Mouse (Mus musculus) neural tube, embryonic 13.5 days (tissue): ENCODE data around the gene Pmepa1. TPM values are rescaled to one million over a fixed set of nuclear protein-coding genes. Genes with fewer than 3 reads are reported as not detected.

ENCODE experiments used
- ATAC-seq: fragments of 200-750 bp; cut with Nextera tagmentation; 2 replicates; pipeline ENCODE4 v1.8.0; 2017; ENCODE audit warnings: low read depth, mild to moderate bottlenecking, moderate TSS enrichment, moderate library complexity
- H3K27ac ChIP-seq: fragments of 300-500 bp; sonication (generic); replicated peaks from 2 replicates; pipeline ENCODE4 v1.5.1; 2015; ENCODE audit warnings: moderate library complexity, mild to moderate bottlenecking, inconsistent platforms
- H3K27me3 ChIP-seq: fragments of 300-500 bp; sonication (generic); 2 replicates; pipeline ENCODE4 v1.6.1; 2015; ENCODE audit warnings: mild to moderate bottlenecking, inconsistent platforms
- H3K36me3 ChIP-seq: fragments of 300-500 bp; sonication (generic); 2 replicates; pipeline ENCODE4 v1.6.1; 2015; ENCODE audit warnings: mild to moderate bottlenecking, inconsistent platforms
- H3K4me1 ChIP-seq: fragments of 300-500 bp; sonication (generic); replicated peaks from 2 replicates; pipeline ENCODE4 v1.6.1; 2015; ENCODE audit warnings: inconsistent platforms
- H3K4me2 ChIP-seq: fragments of 300-500 bp; sonication (generic); 2 replicates; pipeline ENCODE4 v1.6.1; 2015; ENCODE audit warnings: inconsistent platforms, mild to moderate bottlenecking, moderate library complexity
- H3K4me3 ChIP-seq: fragments of 300-500 bp; sonication (generic); 2 replicates; pipeline ENCODE4 v1.5.1; 2015; ENCODE audit warnings: mild to moderate bottlenecking, inconsistent platforms
- H3K9ac ChIP-seq: fragments of 300-500 bp; sonication (generic); 2 replicates; pipeline ENCODE4 v1.6.1; 2015; ENCODE audit warnings: moderate library complexity, mild to moderate bottlenecking, inconsistent platforms
- H3K9me3 ChIP-seq: fragments of 300-500 bp; sonication (generic); 2 replicates; pipeline ENCODE4 v1.6.1; 2016; ENCODE audit warnings: inconsistent platforms
- WGBS: fragments of 180-500 bp; shearing (Covaris S2); methylation state at CpG from one replicate; pipeline ENCODE4 v1.1.7; 2015; 5-methylcytosine and 5-hydroxymethylcytosine counted together
- polyA plus RNA-seq: library from polyadenylated mRNA; unstranded; fragments of >200 nt; fragmentation: Nextera tagmentation; extraction: Ambion mirVana; gene quantifications from 2 replicates; pipeline ENCODE4 v1.2.1, GENCODE M21; 2015

Gene Pmepa1
- polyA plus RNA-seq, 1 experiment from 2014 or later: 5.2 TPM

GRCm38 (mm10) chr2:173194796-173195195 lies 81.5 kb downstream of the Pmepa1 start:
- H3K4me1 ChIP-seq: no peaks in the 10 kb centered on the region
- H3K9me3 ChIP-seq: no peaks in the 10 kb centered on the region; the same call in 1 of the 2 replicates
- no peak for ATAC-seq
- no peak overlapping the region for H3K4me2 ChIP-seq
- WGBS: 86% methylated on average over 4 of the region's 4 CpGs
- H3K27me3 ChIP-seq: no peaks in the 10 kb centered on the region
- no peak overlapping the region for H3K4me3 ChIP-seq
- H3K36me3 ChIP-seq: no peaks in the 10 kb centered on the region
- H3K27ac ChIP-seq: no peak overlapping the region
- no peak overlapping the region for H3K9ac ChIP-seq

GRCm38 (mm10) chr2:173187182-173187855 lies 89.0 kb downstream of the Pmepa1 start:
- Histone ChIP-seq H3K4me1 (no peaks in the 10 kb centered on the region), H3K27me3 (peaks cover 42% of the 10 kb centered on the region), H3K4me3 (no peak overlapping the region), H3K9ac (no peak overlapping the region), H3K27ac (no peak overlapping the region), H3K4me2 (no peak overlapping the region), H3K36me3 (no peaks in the 10 kb centered on the region), H3K9me3 (no peaks in the 10 kb centered on the region)
- no peak for ATAC-seq
- WGBS: 35% methylated on average over 8 of the region's 8 CpGs

DNA sequence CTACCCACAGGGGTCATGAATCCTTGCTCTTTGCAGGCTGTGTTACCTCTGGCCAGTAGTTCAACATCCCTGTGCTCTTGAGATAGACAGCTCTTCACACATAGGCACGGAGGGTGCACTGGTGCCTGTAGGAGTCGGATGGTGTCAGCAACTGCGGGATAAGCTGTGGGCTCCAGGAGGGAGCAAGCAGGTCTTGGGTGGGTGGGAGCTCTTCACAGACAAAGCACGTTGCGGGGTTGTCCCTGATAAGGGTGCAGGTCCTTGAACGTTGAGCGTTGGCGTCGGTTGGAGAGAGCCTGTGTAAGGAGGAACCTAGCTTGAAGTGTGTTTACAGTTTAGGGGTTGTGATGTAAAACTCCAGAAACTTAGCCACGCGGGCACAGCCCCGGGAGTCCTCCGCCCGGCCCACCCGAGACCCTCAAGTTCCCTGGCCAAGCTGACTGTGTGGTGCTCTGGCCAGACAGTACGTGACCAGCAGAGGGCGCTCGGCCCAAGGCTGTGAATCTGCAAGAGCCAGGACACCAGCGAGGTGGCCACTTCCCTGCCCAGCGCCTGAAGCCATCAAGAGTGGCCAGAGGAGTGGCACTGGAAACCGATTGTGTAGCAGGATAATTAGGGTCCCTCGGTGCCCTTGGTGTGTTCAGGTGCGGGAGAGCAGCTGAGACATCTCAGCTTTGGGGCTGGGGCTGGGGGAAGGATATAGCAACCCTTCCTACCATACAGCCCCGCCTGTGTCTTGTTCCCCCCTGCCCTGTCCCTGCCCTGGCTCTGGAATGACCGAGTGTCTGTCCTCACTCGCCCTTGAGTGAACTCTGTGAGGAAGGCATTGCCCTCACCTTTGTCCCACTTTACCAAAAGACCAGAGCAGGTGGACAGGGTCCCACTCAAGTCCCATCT lies 90.0 kb downstream of the Pmepa1 start:
- peak; percentile 66; the same call in 1 of the 2 replicates for ATAC-seq
- H3K36me3 ChIP-seq: no peaks in the 10 kb centered on the region
- H3K27me3 ChIP-seq: peaks cover 52% of the 10 kb centered on the region
- H3K4me3 ChIP-seq: no peak overlapping the region
- H3K9me3 ChIP-seq: no peaks in the 10 kb centered on the region
- 32% methylated on average over 26 of the region's 26 CpGs for WGBS
- no peak overlapping the region for H3K27ac ChIP-seq
- no peak overlapping the region for H3K4me2 ChIP-seq
- no peaks in the 10 kb centered on the region for H3K4me1 ChIP-seq
- no peak overlapping the region for H3K9ac ChIP-seq

- Histone ChIP-seq H3K27me3 (peaks cover 59% of the 10 kb centered on the region), H3K4me3 (no peak overlapping the region), H3K9me3 (no peaks in the 10 kb centered on the region), H3K27ac (no peak overlapping the region), H3K36me3 (no peaks in the 10 kb centered on the region), H3K4me1 (no peaks in the 10 kb centered on the region), H3K4me2 (no peak overlapping the region), H3K9ac (no peak overlapping the region)
- no peak for ATAC-seq
- WGBS: 79% methylated on average over 6 of the region's 6 CpGs
These were observed 91.1 kb downstream of the Pmepa1 start for GRCm38 (mm10) chr2:173185282-173185681.

GRCm38 (mm10) chr2:173184475-173185080 lies 91.8 kb downstream of the Pmepa1 start:
- Histone ChIP-seq H3K9me3 (no peaks in the 10 kb centered on the region), H3K27ac (no peak overlapping the region), H3K9ac (no peak overlapping the region), H3K4me3 (no peak overlapping the region), H3K36me3 (no peaks in the 10 kb centered on the region), H3K4me1 (no peaks in the 10 kb centered on the region), H3K27me3 (peaks cover 64% of the 10 kb centered on the region), H3K4me2 (no peak overlapping the region)
- 72% methylated on average over 11 of the region's 11 CpGs for WGBS
- ATAC-seq: no peak

DNA sequence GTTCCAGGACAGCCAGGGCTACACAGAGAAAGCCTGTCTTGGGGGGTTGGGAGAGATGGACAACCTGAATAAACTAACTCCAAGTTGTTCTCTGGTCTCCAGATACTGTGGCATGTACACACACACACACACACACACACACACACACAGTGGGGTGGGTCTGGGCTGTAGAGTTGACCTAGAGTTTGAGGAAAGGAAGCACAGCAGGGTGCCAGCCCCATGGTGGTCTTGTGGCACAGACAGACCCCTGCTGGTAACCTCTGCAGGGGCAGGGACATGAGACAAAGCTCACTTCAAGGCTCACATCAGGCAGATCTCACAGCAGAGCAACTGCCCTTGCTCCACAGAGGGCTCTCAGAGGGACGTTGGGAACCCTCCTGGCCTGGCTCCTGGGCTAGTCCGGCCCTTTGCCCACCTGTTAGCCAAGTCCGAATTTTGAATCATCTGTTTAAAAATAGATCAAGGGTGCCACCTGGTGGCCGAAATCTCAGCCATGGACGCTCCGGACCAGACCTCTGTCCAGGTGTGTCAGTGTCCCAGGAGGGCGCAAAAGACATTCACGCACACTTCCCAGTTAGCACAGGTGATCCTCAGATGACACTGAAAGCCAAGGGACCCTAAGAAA lies 92.4 kb downstream of the Pmepa1 start:
- Histone ChIP-seq H3K9me3 (no peaks in the 10 kb centered on the region), H3K27me3 (peaks cover 70% of the 10 kb centered on the region), H3K9ac (no peak overlapping the region), H3K4me1 (no peaks in the 10 kb centered on the region), H3K36me3 (no peaks in the 10 kb centered on the region), H3K27ac (no peak overlapping the region), H3K4me3 (no peak overlapping the region), H3K4me2 (no peak overlapping the region)
- peak; percentile 15; the same call in 1 of the 2 replicates for ATAC-seq
- 13% methylated on average over 8 of the region's 8 CpGs for WGBS

GRCm38 (mm10) chr2:173183311-173183710 lies 93.0 kb downstream of the Pmepa1 start:
- Histone ChIP-seq H3K9me3 (no peaks in the 10 kb centered on the region), H3K4me3 (no peak overlapping the region), H3K27ac (no peak overlapping the region), H3K9ac (no peak overlapping the region), H3K4me2 (no peak overlapping the region), H3K27me3 (peaks cover 70% of the 10 kb centered on the region), H3K4me1 (no peaks in the 10 kb centered on the region), H3K36me3 (no peaks in the 10 kb centered on the region)
- no peak for ATAC-seq
- 94% methylated on average over 10 of the region's 10 CpGs for WGBS

GRCm38 (mm10) chr2:173182796-173183195 lies 93.5 kb downstream of the Pmepa1 start:
- Histone ChIP-seq H3K4me3 (no peak overlapping the region), H3K9ac (no peak overlapping the region), H3K36me3 (no peaks in the 10 kb centered on the region), H3K27me3 (peaks cover 75% of the 10 kb centered on the region), H3K4me2 (no peak overlapping the region), H3K27ac (no peak overlapping the region), H3K4me1 (no peaks in the 10 kb centered on the region), H3K9me3 (no peaks in the 10 kb centered on the region)
- ATAC-seq: no peak
- WGBS: 79% methylated on average over 7 of the region's 7 CpGs

DNA sequence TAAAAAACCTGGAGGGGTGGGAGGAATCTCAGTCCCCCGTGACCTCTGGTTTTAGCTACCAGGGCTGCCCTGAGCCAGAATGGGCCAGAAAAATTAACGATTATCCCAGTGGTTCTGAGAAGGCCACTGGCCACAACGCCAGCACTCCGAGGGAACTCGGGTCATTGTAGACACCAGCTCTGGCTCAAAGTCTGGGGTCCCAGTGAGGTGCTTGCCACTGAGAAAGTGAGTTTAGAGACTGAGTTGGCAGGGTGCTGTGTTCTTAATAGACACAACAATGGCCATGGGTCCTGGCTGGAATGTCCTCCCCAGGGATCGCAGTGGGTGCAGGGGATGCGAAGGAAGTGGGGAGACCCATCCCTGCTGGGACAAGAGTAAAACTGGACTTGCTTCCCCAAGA lies 94.4 kb downstream of the Pmepa1 start:
- ATAC-seq: no peak
- WGBS: 87% methylated on average over 7 of the region's 7 CpGs
- no peak overlapping the region for H3K4me3 ChIP-seq
- H3K36me3 ChIP-seq: no peaks in the 10 kb centered on the region
- peaks cover 77% of the 10 kb centered on the region for H3K27me3 ChIP-seq
- no peak overlapping the region for H3K4me2 ChIP-seq
- no peak overlapping the region for H3K27ac ChIP-seq
- H3K9me3 ChIP-seq: no peaks in the 10 kb centered on the region
- no peaks in the 10 kb centered on the region for H3K4me1 ChIP-seq
- H3K9ac ChIP-seq: no peak overlapping the region

DNA sequence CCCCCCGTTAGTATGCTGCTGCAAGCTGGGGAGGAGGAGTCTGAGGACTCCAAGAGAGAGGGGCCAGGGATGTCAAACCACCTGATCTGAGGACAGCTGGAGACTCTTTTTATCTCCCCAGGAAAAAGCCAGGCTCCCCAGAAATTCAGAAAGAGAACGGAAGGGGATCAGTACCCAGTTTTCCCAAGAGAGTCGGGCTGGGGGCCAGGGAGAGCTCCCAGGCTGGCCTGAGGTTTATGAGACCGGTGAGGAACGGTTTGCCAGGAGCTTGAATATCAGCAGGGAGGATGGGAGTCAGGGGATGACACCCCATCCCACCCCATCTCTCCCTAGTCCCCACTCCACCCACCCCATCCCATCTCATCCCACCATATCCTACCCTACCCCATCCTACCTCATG lies 94.8 kb downstream of the Pmepa1 start:
- H3K36me3 ChIP-seq: no peaks in the 10 kb centered on the region

GRCm38 (mm10) chr2:173180721-173181388 lies 95.5 kb downstream of the Pmepa1 start:
- H3K9me3 ChIP-seq: no peaks in the 10 kb centered on the region
- ATAC-seq: no peak
- H3K27me3 ChIP-seq: peaks cover 75% of the 10 kb centered on the region
- no peak overlapping the region for H3K27ac ChIP-seq
- H3K36me3 ChIP-seq: no peaks in the 10 kb centered on the region
- no peak overlapping the region for H3K4me3 ChIP-seq
- no peaks in the 10 kb centered on the region for H3K4me1 ChIP-seq
- H3K9ac ChIP-seq: no peak overlapping the region
- no peak overlapping the region for H3K4me2 ChIP-seq
- WGBS: 84% methylated on average over 11 of the region's 11 CpGs

More for the DNA sequence above, 94.8 kb downstream of the Pmepa1 start:
- Histone ChIP-seq H3K4me2 (no peak overlapping the region), H3K9ac (no peak overlapping the region), H3K27me3 (peaks cover 76% of the 10 kb centered on the region), H3K27ac (no peak overlapping the region), H3K9me3 (no peaks in the 10 kb centered on the region), H3K4me1 (no peaks in the 10 kb centered on the region), H3K4me3 (no peak overlapping the region)
- no peak for ATAC-seq
- 57% methylated on average over 5 of the region's 5 CpGs for WGBS
